Mouse (Mus musculus): ENCODE measurements at regions not wholly inside any gene's neighbourhood (a gene's known extent, or its start where the extent isn't known, plus 50 kb on each side); places are given as distances from the start of the nearest gene placed in this dataset.
A peak's percentile ranks its signal among the peaks of the same experiment; 100 is the strongest.

- Histone ChIP-seq H3K4me2 (no peak overlapping the region), H3K27ac (ENCODE audit: low read depth, low read length) (peak overlapping the region; percentile 72), H3K36me3 (ENCODE audit: control insufficient read depth, insufficient read depth, low read length) (no peaks in the 10 kb centered on the region), H3K9ac (ENCODE audit: low read length) (peak overlapping the region; percentile 47), H3K4me3 (ENCODE audit: low read depth, low read length) (no peak overlapping the region), H3K9me3 (ENCODE audit: control insufficient read depth, low read length) (no peaks in the 10 kb centered on the region), H3K4me1 (ENCODE audit: control insufficient read depth, insufficient read depth, low read length) (peaks cover 63% of the 10 kb centered on the region), H3K27me3 (ENCODE audit: control insufficient read depth, insufficient read depth, low read length) (no peaks in the 10 kb centered on the region)
- 21% methylated on average over 5 of the region's 5 CpGs for WGBS
- DNase-seq (ENCODE audit: low spot score, missing footprints) (peak; percentile 87), ATAC-seq (ENCODE audit: low FRiP score) (peak; percentile 49)
Observed at GRCm38 (mm10) chr13:28793166-28793935, 160.2 kb downstream of the Sox4 start.

DNA sequence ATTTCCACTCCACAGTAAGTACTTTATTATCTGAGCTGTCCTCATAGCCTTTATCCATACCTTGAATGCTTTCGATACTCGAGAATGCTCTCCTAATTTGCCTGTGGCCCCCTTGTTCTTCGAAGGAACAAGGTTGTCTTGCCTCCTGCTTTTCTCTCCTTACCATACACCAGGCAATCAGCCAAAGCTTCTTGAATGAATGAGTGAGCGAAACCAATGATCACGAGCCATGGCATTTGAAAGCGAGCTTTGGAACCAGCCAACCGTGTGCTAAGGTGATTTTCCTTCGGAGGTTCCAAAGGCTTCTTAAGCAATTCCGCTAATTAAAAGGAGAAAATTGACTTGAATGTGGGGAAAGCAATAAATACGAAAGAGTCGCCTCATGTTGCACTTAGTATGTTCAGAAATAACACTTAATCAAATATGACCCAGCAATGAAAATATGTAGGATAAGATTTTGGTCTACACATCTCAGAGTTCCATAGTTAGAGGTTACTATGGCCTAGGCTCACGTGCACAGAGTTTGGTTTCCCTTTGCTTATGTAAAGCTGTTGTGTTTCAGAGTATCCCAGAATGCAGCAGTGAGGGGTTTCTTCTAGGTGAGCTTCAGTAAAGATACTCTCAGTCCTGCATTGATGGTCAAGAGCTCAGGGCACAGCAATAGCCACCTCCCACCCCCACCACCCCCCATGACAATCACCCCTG lies 160.9 kb downstream of the Sox4 start:
- Histone ChIP-seq H3K9me3 (ENCODE audit: control insufficient read depth, low read length) (no peaks in the 10 kb centered on the region), H3K4me2 (no peak overlapping the region), H3K9ac (ENCODE audit: low read length) (no peak overlapping the region), H3K27me3 (ENCODE audit: control insufficient read depth, insufficient read depth, low read length) (no peaks in the 10 kb centered on the region), H3K27ac (ENCODE audit: low read depth, low read length) (peak overlapping the region; percentile 72), H3K4me3 (ENCODE audit: low read depth, low read length) (no peak overlapping the region), H3K4me1 (ENCODE audit: control insufficient read depth, insufficient read depth, low read length) (peaks cover 61% of the 10 kb centered on the region), H3K36me3 (ENCODE audit: control insufficient read depth, insufficient read depth, low read length) (no peaks in the 10 kb centered on the region)
- ATAC-seq (ENCODE audit: low FRiP score) (peak; percentile 39), DNase-seq (ENCODE audit: low spot score, missing footprints) (peak; percentile 89)
- WGBS: 38% methylated on average over 12 of the region's 12 CpGs

GRCm38 (mm10) chr13:28790381-28790780 lies 163.1 kb downstream of the Sox4 start:
- H3K27ac ChIP-seq (ENCODE audit: low read depth, low read length): peak overlapping the region; percentile 4; the same call in 1 of the 2 replicates
- DNase-seq (ENCODE audit: low spot score, missing footprints) (no peak), ATAC-seq (ENCODE audit: low FRiP score) (no peak)
- H3K27me3 ChIP-seq (ENCODE audit: control insufficient read depth, insufficient read depth, low read length): no peaks in the 10 kb centered on the region
- no peaks in the 10 kb centered on the region for H3K9me3 ChIP-seq (ENCODE audit: control insufficient read depth, low read length)
- H3K4me1 ChIP-seq (ENCODE audit: control insufficient read depth, insufficient read depth, low read length): peaks cover 66% of the 10 kb centered on the region
- WGBS: 19% methylated on average over 4 of the region's 4 CpGs
- H3K4me3 ChIP-seq (ENCODE audit: low read depth, low read length): no peak overlapping the region
- no peak overlapping the region for H3K4me2 ChIP-seq
- no peaks in the 10 kb centered on the region for H3K36me3 ChIP-seq (ENCODE audit: control insufficient read depth, insufficient read depth, low read length)
- H3K9ac ChIP-seq (ENCODE audit: low read length): no peak overlapping the region

GRCm38 (mm10) chr13:28787331-28787643 lies 166.2 kb downstream of the Sox4 start:
- Histone ChIP-seq H3K27ac (ENCODE audit: low read depth, low read length) (peak overlapping the region; percentile 77), H3K4me1 (ENCODE audit: control insufficient read depth, insufficient read depth, low read length) (peaks cover 58% of the 10 kb centered on the region), H3K4me2 (peak overlapping the region; percentile 30; the same call in 1 of the 2 replicates), H3K27me3 (ENCODE audit: control insufficient read depth, insufficient read depth, low read length) (no peaks in the 10 kb centered on the region), H3K4me3 (ENCODE audit: low read depth, low read length) (no peak overlapping the region), H3K9me3 (ENCODE audit: control insufficient read depth, low read length) (no peaks in the 10 kb centered on the region), H3K36me3 (ENCODE audit: control insufficient read depth, insufficient read depth, low read length) (no peaks in the 10 kb centered on the region), H3K9ac (ENCODE audit: low read length) (peak overlapping the region; percentile 18)
- DNase-seq (ENCODE audit: low spot score, missing footprints): peak; percentile 90
- no peak for ATAC-seq (ENCODE audit: low FRiP score)
- 21% methylated on average over 3 of the region's 3 CpGs for WGBS

DNA sequence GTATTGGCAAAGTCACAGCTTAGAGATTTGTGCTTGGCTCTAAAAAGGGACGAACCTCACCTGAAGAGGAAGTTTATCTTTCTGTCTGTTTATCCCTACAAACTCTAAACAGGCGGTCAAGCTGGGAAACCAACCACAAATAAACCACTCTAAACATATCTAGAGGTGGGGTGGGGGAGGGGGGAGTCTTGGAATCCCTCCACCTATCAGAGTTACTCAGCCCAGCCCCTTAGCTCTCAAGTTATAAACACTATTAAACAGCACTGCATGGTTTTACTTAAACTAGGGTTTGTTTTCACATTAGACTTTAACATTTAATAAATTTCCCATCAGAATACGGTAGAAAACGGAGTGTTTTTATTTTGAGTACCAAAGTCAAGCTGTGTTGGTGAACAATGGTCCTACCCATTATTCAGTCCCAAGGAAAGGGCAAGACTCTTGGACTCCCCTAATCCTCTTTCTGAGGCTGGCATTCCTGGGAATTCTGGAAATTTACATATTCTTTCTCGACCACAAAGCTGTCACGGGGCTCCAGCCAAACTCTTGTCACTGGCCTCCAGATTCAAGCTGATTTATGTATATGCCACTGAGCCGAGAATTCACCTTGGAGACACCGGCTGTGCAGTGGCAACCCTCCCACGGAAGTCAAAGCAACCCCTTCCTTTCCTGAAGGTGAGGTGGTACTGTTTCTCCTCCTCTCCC lies 166.7 kb downstream of the Sox4 start:
- peak overlapping the region; percentile 77 for H3K27ac ChIP-seq (ENCODE audit: low read depth, low read length)
- no peaks in the 10 kb centered on the region for H3K27me3 ChIP-seq (ENCODE audit: control insufficient read depth, insufficient read depth, low read length)
- H3K36me3 ChIP-seq (ENCODE audit: control insufficient read depth, insufficient read depth, low read length): no peaks in the 10 kb centered on the region
- H3K4me3 ChIP-seq (ENCODE audit: low read depth, low read length): no peak overlapping the region
- DNase-seq (ENCODE audit: low spot score, missing footprints) (peak; percentile 93), ATAC-seq (ENCODE audit: low FRiP score) (peak; percentile 49)
- H3K4me1 ChIP-seq (ENCODE audit: control insufficient read depth, insufficient read depth, low read length): peaks cover 59% of the 10 kb centered on the region
- no peaks in the 10 kb centered on the region for H3K9me3 ChIP-seq (ENCODE audit: control insufficient read depth, low read length)
- peak overlapping the region; percentile 18; the same call in 1 of the 2 replicates for H3K9ac ChIP-seq (ENCODE audit: low read length)
- H3K4me2 ChIP-seq: peak overlapping the region; percentile 30; the same call in 1 of the 2 replicates
- 11% methylated on average over 9 of the region's 9 CpGs for WGBS

- peak overlapping the region; percentile 26 for H3K4me2 ChIP-seq
- H3K9ac ChIP-seq (ENCODE audit: low read length): peak overlapping the region; percentile 48; the same call in 1 of the 2 replicates
- peaks cover 63% of the 10 kb centered on the region for H3K4me1 ChIP-seq (ENCODE audit: control insufficient read depth, insufficient read depth, low read length)
- H3K9me3 ChIP-seq (ENCODE audit: control insufficient read depth, low read length): no peaks in the 10 kb centered on the region
- no peak overlapping the region for H3K4me3 ChIP-seq (ENCODE audit: low read depth, low read length)
- 10% methylated on average over 10 of the region's 10 CpGs for WGBS
- peak overlapping the region; percentile 93 for H3K27ac ChIP-seq (ENCODE audit: low read depth, low read length)
- H3K27me3 ChIP-seq (ENCODE audit: control insufficient read depth, insufficient read depth, low read length): no peaks in the 10 kb centered on the region
- no peaks in the 10 kb centered on the region for H3K36me3 ChIP-seq (ENCODE audit: control insufficient read depth, insufficient read depth, low read length)
- peak; percentile 95 for DNase-seq (ENCODE audit: low spot score, missing footprints)
- peak; percentile 73 for ATAC-seq (ENCODE audit: low FRiP score)
Observed at GRCm38 (mm10) chr13:28782497-28783246, 170.8 kb downstream of the Sox4 start.

- 6% methylated on average over 5 of the region's 5 CpGs for WGBS
- Histone ChIP-seq H3K4me1 (ENCODE audit: control insufficient read depth, insufficient read depth, low read length) (peaks cover 57% of the 10 kb centered on the region), H3K27ac (ENCODE audit: low read depth, low read length) (peak overlapping the region; percentile 93), H3K36me3 (ENCODE audit: control insufficient read depth, insufficient read depth, low read length) (no peaks in the 10 kb centered on the region), H3K4me2 (peak overlapping the region; percentile 26), H3K4me3 (ENCODE audit: low read depth, low read length) (no peak overlapping the region), H3K9me3 (ENCODE audit: control insufficient read depth, low read length) (no peaks in the 10 kb centered on the region), H3K27me3 (ENCODE audit: control insufficient read depth, insufficient read depth, low read length) (no peaks in the 10 kb centered on the region), H3K9ac (ENCODE audit: low read length) (peak overlapping the region; percentile 48)
- DNase-seq (ENCODE audit: low spot score, missing footprints) (peak; percentile 95), ATAC-seq (ENCODE audit: low FRiP score) (peak; percentile 55)
Observed at GRCm38 (mm10) chr13:28782081-28782480, 171.4 kb downstream of the Sox4 start.

- Histone ChIP-seq H3K4me2 (peak overlapping the region; percentile 26), H3K27ac (ENCODE audit: low read depth, low read length) (peak overlapping the region; percentile 93), H3K9ac (ENCODE audit: low read length) (peak overlapping the region; percentile 48), H3K4me3 (ENCODE audit: low read depth, low read length) (no peak overlapping the region), H3K4me1 (ENCODE audit: control insufficient read depth, insufficient read depth, low read length) (peaks cover 53% of the 10 kb centered on the region), H3K9me3 (ENCODE audit: control insufficient read depth, low read length) (no peaks in the 10 kb centered on the region), H3K27me3 (ENCODE audit: control insufficient read depth, insufficient read depth, low read length) (no peaks in the 10 kb centered on the region), H3K36me3 (ENCODE audit: control insufficient read depth, insufficient read depth, low read length) (no peaks in the 10 kb centered on the region)
- ATAC-seq (ENCODE audit: low FRiP score) (peak; percentile 33; the same call in 1 of the 2 replicates), DNase-seq (ENCODE audit: low spot score, missing footprints) (no peak)
- 8% methylated on average over 5 of the region's 5 CpGs for WGBS
Observed at GRCm38 (mm10) chr13:28781660-28782059, 171.9 kb downstream of the Sox4 start.

Data from midbrain, embryonic 11.5 days (tissue).